Mouse (Mus musculus) spleen, adult 2 months (tissue): ENCODE data around the gene Sgta. TPM values are rescaled to one million over a fixed set of nuclear protein-coding genes. Genes with fewer than 3 reads are reported as not detected.

Source experiments
- DNase-seq, 2 experiments: peaks; one replicate each; pipeline versions ENCODE4 v3.0.0 to v3.0.0-alpha.2; 2012 to 2021; ENCODE audit warnings: low spot score in 2 of 2, low read depth in 1 of 2
- H3K27ac ChIP-seq: fragments of 200-500 bp; 2 replicates; pipeline ENCODE4 v1.5.1; 2012; ENCODE audit warnings: low read length, inconsistent platforms; ENCODE audit not compliant: insufficient read depth
- H3K27me3 ChIP-seq: fragments of 200-500 bp; 2 replicates; pipeline ENCODE4 v1.6.1; 2012; ENCODE audit warnings: mild to moderate bottlenecking, moderate library complexity, low read length, inconsistent platforms; ENCODE audit not compliant: control insufficient read depth, insufficient read depth
- H3K36me3 ChIP-seq: fragments of 200-500 bp; 2 replicates; pipeline ENCODE4 v1.6.1; 2012; ENCODE audit warnings: mild to moderate bottlenecking, low read length, inconsistent platforms; ENCODE audit not compliant: control insufficient read depth, insufficient read depth
- H3K4me1 ChIP-seq: fragments of 200-500 bp; 2 replicates; pipeline ENCODE4 v1.6.1; 2011; ENCODE audit warnings: inconsistent platforms; ENCODE audit not compliant: control insufficient read depth, insufficient read depth, insufficient read length
- H3K4me3 ChIP-seq: fragments of 200-500 bp; 2 replicates; pipeline ENCODE4 v1.5.1; 2011; ENCODE audit warnings: mild to moderate bottlenecking, inconsistent platforms; ENCODE audit not compliant: insufficient read depth, insufficient read length; ENCODE audit errors: extremely low read depth
- CTCF ChIP-seq: fragments of 200-500 bp; IDR thresholded peaks from 2 replicates; pipeline ENCODE4 v1.5.1; 2011; ENCODE audit warnings: mild to moderate bottlenecking, inconsistent platforms; ENCODE audit not compliant: insufficient read depth, insufficient read length, insufficient replicate concordance; ENCODE audit errors: extremely low read depth
- POLR2A ChIP-seq: fragments of 200-500 bp; IDR thresholded peaks from 2 replicates; pipeline ENCODE4 v1.6.1; 2011; ENCODE audit warnings: low read depth, low read length, inconsistent platforms
- WGBS: fragments of 180-500 bp; shearing (Covaris S2); methylation state at CpG from one replicate; pipeline ENCODE4 v1.1.7; 2018; 5-methylcytosine and 5-hydroxymethylcytosine counted together
- polyA plus RNA-seq: library from polyadenylated mRNA; depleted of rRNA; stranded (reverse); fragments of >200 nt; gene quantifications from 2 replicates; pipeline ENCODE4 v1.2.3, GENCODE M21; 2012

Sgta gene
- polyA plus RNA-seq, 1 experiment, result 88.8 TPM

DNA sequence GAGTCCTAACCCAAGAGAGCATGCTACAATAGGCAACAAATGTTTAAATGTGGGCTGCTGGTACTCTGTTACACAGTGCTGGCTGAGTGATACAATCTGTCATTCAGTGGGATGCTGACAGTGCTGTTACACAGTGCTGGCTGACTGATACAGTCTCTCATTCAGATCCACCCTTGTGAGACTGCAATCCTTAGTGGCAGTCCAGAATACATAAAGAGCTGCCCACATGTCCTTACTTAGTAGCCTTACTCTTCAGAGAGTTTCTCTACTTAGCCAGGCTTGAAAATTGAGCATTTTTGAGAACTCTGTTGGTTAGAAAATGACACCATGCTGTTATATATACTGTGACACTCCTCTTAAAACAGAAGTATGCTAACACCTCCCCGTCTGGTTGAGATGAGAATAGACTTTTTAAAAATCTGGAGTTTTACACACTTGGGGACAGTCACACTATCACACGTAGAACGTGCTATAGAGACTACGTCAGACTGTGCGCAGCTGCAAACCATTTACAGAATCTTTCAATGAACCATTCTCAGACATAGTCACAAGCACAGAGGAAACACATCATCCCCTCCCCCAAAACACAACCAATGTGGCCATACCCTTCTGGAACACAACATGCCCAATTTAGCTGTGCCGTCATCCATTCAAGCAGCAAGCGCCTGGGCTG, 53.8 kb downstream of the Sgta start:
- DNase-seq, result no peak
- H3K36me3 ChIP-seq, result no peaks in the 10 kb centered on the region
- no peak overlapping the region for H3K4me3 ChIP-seq
- TF ChIP-seq POLR2A, result no peak
- TF ChIP-seq CTCF, result no peak
- H3K27me3 ChIP-seq, result no peaks in the 10 kb centered on the region
- no peaks in the 10 kb centered on the region for H3K4me1 ChIP-seq
- no peak overlapping the region for H3K27ac ChIP-seq
- WGBS, result 92% methylated on average over 7 of the region's 7 CpGs

DNA sequence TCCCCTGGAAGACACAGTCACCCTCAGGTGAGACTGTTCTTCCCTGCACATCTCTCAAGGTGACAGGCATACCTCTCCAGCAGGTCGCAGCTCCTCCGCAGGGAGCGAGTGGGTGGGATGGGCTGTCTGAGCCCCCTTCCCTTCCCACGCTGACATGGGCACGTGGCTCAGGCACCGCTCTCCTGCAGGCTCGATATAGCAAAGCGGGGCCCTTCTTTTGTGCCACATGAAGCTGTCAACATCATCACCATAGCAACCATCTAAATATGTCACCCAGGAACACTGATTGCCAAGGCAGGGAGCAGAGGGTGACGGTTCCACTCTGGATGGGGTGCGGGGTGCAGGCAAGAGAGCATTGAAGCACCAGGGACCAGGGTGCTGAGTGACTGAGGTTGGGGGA, 58.8 kb downstream of the Sgta start:
- TF ChIP-seq CTCF (no peak), POLR2A (no peak)
- Histone ChIP-seq H3K4me3 (no peak overlapping the region), H3K4me1 (peaks cover 3% of the 10 kb centered on the region; the same call in 1 of the 2 replicates), H3K36me3 (no peaks in the 10 kb centered on the region), H3K27me3 (no peaks in the 10 kb centered on the region), H3K27ac (no peak overlapping the region)
- 78% methylated on average over 10 of the region's 10 CpGs for WGBS
- no peak for DNase-seq

DNA sequence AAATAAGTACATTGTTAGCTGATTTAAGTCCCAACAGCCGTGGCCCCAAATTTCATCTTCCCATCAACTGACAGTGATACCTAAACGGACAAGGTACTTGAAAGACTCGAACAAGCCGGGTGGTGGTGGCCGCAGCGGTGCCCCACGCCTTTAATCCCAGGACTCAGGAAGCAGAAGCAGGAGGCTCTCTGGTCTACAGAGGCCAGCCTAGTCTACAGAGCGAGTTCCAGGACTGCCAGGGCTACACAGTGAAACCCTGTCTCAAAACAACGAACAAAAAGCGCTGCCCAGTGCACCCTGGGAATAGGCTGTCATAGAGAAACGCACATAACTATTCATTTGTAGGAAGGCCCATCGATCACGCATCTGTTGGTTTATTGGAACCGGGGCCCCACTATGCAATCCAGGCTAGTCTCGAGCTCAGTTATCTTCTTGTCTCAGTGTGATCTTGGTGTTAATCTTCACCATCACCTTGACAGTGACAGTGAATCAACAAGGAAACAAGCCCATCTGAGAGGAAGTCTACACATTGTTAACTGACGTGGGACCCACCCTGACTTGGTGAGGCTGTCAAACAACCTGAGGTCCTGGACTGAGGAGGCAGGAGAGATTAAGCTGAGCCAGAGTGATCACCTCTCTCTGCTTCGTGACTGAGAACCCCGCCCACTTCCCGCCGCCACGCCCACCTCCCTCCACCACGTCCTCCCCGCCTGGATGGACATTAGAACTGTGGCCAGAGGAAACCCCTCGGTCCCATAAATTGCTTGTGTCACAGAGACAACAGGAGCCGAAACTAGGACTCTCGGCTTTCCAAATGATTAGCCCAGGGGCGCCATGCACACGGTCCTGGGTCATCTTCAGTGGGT, 59.6 kb downstream of the Sgta start:
- no peak for DNase-seq
- Histone ChIP-seq H3K4me1 (peaks cover 3% of the 10 kb centered on the region; the same call in 1 of the 2 replicates), H3K27ac (no peak overlapping the region), H3K27me3 (no peaks in the 10 kb centered on the region), H3K36me3 (no peaks in the 10 kb centered on the region), H3K4me3 (no peak overlapping the region)
- 40% methylated on average over 28 of the region's 28 CpGs for WGBS
- TF ChIP-seq POLR2A, result no peak
- TF ChIP-seq CTCF, result no peak

- peak; percentile 84; the same call in 1 of the 2 replicates for TF ChIP-seq CTCF
- no peak for TF ChIP-seq POLR2A
- Histone ChIP-seq H3K27me3 (no peaks in the 10 kb centered on the region), H3K4me3 (no peak overlapping the region), H3K36me3 (no peaks in the 10 kb centered on the region), H3K4me1 (peaks cover 3% of the 10 kb centered on the region; the same call in 1 of the 2 replicates), H3K27ac (no peak overlapping the region)
- 29% methylated on average over 37 of the region's 37 CpGs for whole genome bisulfite sequencing
- peak; percentile 71 to 78 for DNase-seq
These were observed 60.4 kb downstream of the Sgta start for GRCm38 (mm10) chr10:80999362-81000196.

DNA sequence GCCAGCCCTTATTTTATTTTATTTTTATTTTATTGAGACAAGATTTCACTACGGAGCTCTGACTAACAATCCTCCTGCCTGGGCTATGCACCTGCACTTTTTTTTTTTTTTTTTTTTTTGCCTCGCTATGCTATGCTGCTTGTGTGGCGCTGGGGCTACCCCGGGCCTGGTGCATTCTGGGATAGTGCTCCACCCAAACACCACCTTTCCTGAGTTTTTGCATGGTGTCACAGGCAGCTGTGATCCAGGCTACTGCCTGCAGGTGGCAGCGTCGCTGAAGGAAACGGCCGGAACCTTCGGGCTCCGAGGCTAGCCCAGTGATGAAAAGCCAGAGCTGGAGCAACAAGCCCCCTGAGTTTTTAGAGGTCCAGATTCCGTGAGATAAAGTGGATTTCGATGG, 61.2 kb downstream of the Sgta start:
- no peaks in the 10 kb centered on the region for H3K27me3 ChIP-seq
- TF ChIP-seq CTCF (peak; percentile 55; the same call in 1 of the 2 replicates), POLR2A (no peak)
- H3K27ac ChIP-seq, result no peak overlapping the region
- WGBS, result 6% methylated on average over 12 of the region's 12 CpGs
- H3K4me3 ChIP-seq, result no peak overlapping the region
- peaks cover 3% of the 10 kb centered on the region; the same call in 1 of the 2 replicates for H3K4me1 ChIP-seq
- no peaks in the 10 kb centered on the region for H3K36me3 ChIP-seq
- DNase-seq, result peak in 1 of 2 experiments; percentile 54

- no peaks in the 10 kb centered on the region for H3K27me3 ChIP-seq
- TF ChIP-seq CTCF (no peak), POLR2A (no peak)
- no peak overlapping the region for H3K4me3 ChIP-seq
- no peaks in the 10 kb centered on the region for H3K36me3 ChIP-seq
- no peak for DNase-seq
- WGBS, result 48% methylated on average over 14 of the region's 14 CpGs
- peaks cover 3% of the 10 kb centered on the region; the same call in 1 of the 2 replicates for H3K4me1 ChIP-seq
- H3K27ac ChIP-seq, result no peak overlapping the region
These were observed 62.0 kb downstream of the Sgta start for GRCm38 (mm10) chr10:80998021-80998420.
